Mouse (Mus musculus) heart, adult 2 months (tissue): Measurements from ENCODE around the gene Naa50.

Experiments
- CTCF ChIP-seq: fragments of 200-600 bp; IDR thresholded peaks from 2 replicates; pipeline ENCODE4 v1.8.1; 2022; ENCODE audit warnings: antibody characterized with exemption, mild to moderate bottlenecking, moderate library complexity
- EP300 ChIP-seq: fragments of 200-500 bp; IDR thresholded peaks from 2 replicates; pipeline ENCODE4 v1.6.1; 2011; ENCODE audit warnings: low read depth, low read length, control low read depth; ENCODE audit not compliant: insufficient read depth
- POLR2A ChIP-seq: fragments of 200-500 bp; IDR thresholded peaks from 2 replicates; pipeline ENCODE4 v1.6.1; 2011; ENCODE audit warnings: mild to moderate bottlenecking, low read depth, low read length, control low read depth; ENCODE audit not compliant: insufficient read depth

DNA sequence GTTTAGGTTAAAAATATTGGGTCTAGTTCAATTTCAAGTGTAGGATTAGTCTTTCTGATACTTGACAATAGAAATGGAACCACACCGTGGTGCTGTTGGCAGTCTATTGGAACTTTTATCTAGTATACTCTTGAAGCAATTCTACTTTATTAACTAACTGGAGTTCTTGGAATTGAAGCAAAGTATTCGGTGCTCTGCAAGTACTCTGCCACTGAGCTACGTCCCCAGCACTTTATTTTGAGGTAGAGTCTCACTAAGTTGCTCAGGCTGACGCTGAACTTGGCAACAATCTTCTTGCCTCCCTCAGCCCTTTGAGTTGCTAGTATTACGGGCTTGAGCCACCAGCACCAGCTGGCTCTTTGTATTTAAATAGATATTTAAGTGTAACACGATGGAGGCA, 1.9 kb downstream of the Naa50 start:
- peak; percentile 25; the same call in 1 of the 2 replicates for TF ChIP-seq CTCF
- TF ChIP-seq POLR2A = no peak
- TF ChIP-seq EP300 = no peak
